Mouse (Mus musculus) stomach, embryonic 14.5 days (tissue): Measurements from ENCODE around the gene Crlf3. TPM values are rescaled to one million over a fixed set of nuclear protein-coding genes. Genes with fewer than 3 reads are reported as not detected.
"Not testable (repeated sequence)": the region's sequence is repeated elsewhere in the genome, so short reads cannot be mapped to it uniquely, and the experiment has no call there.

ENCODE experiments used
- ATAC-seq: fragments of 200-750 bp; cut with Nextera tagmentation; 2 replicates; pipeline ENCODE4 v1.8.0; 2017; ENCODE audit warnings: low read depth, moderate TSS enrichment; ENCODE audit not compliant: insufficient number of reproducible peaks, insufficient read depth, low FRiP score
- H3K27ac ChIP-seq: fragments of 300-500 bp; sonication (generic); 2 replicates; pipeline ENCODE4 v1.5.1; 2014; ENCODE audit warnings: mild to moderate bottlenecking, low read length, moderate library complexity, mixed read lengths
- H3K27me3 ChIP-seq: fragments of 300-500 bp; sonication (generic); 2 replicates; pipeline ENCODE4 v1.6.1; 2014; ENCODE audit warnings: low read length, control low read depth, mixed read lengths; ENCODE audit not compliant: control insufficient read depth, insufficient read depth
- H3K36me3 ChIP-seq: fragments of 300-500 bp; sonication (generic); 2 replicates; pipeline ENCODE4 v1.6.1; 2014; ENCODE audit warnings: mild to moderate bottlenecking, control low read depth, low read length, moderate library complexity, mixed read lengths; ENCODE audit not compliant: control insufficient read depth, insufficient read depth
- H3K4me1 ChIP-seq: fragments of 300-500 bp; sonication (generic); 2 replicates; pipeline ENCODE4 v1.6.1; 2014; ENCODE audit warnings: low read length, control low read depth, mixed read lengths; ENCODE audit not compliant: control insufficient read depth, insufficient read depth
- H3K4me2 ChIP-seq: fragments of 300-500 bp; sonication (generic); replicated peaks from 2 replicates; pipeline ENCODE4 v1.6.1; 2014; ENCODE audit warnings: low read depth, low read length, control low read depth
- H3K4me3 ChIP-seq: fragments of 300-500 bp; sonication (generic); 2 replicates; pipeline ENCODE4 v1.5.1; 2014; ENCODE audit warnings: low read depth, low read length, control low read depth
- H3K9ac ChIP-seq: fragments of 300-500 bp; sonication (generic); replicated peaks from 2 replicates; pipeline ENCODE4 v1.6.1; 2014; ENCODE audit warnings: low read depth, mild to moderate bottlenecking, control low read depth, low read length, moderate library complexity, mixed read lengths
- H3K9me3 ChIP-seq: fragments of 300-500 bp; sonication (generic); 2 replicates; pipeline ENCODE4 v1.6.1; 2016; ENCODE audit warnings: low read depth, low read length, control low read depth; ENCODE audit not compliant: control insufficient read depth
- WGBS: fragments of 180-500 bp; shearing (Covaris S2); extraction: QIAGEN DNeasy Blood & Tissue Kit; methylation state at CpG from one replicate; pipeline ENCODE4 v1.1.7; 2014; 5-methylcytosine and 5-hydroxymethylcytosine counted together
- polyA plus RNA-seq: library from polyadenylated mRNA; unstranded; fragments of >200 nt; fragmentation: Nextera tagmentation; extraction: Ambion mirVana; gene quantifications from 2 replicates; pipeline ENCODE4 v1.2.1, GENCODE M21; 2014

The Crlf3 gene
- polyA plus RNA-seq, 1 experiment from 2014 or later = 29.6 TPM

DNA sequence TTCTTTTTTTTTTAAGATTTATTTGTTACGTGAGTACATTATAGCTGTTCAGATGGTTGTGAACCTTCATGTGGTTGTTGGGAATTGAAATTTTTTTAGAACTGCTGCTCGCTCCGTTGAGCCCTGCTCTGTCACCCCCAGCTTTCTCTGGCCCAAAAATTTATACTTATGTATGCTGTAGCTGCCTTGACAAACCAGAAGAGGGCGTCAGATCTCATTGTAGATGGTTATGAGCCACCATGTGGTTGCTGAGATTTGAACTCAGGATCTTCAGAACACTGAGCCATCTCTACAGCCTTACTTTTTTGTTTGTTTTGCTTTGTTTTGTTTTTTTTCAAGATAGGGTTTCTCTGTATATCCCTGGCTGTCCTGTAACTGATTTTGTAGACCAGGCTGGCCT is 59.5 kb downstream of the Crlf3 start:
- Histone ChIP-seq H3K9me3 (no peaks in the 10 kb centered on the region), H3K4me3 (no peak overlapping the region), H3K27ac (no peak overlapping the region), H3K27me3 (no peaks in the 10 kb centered on the region), H3K36me3 (peaks cover 70% of the 10 kb centered on the region), H3K9ac (no peak overlapping the region), H3K4me2 (no peak overlapping the region), H3K4me1 (no peaks in the 10 kb centered on the region)
- ATAC-seq = no peak
- WGBS = 87% methylated on average over 4 of the region's 4 CpGs

DNA sequence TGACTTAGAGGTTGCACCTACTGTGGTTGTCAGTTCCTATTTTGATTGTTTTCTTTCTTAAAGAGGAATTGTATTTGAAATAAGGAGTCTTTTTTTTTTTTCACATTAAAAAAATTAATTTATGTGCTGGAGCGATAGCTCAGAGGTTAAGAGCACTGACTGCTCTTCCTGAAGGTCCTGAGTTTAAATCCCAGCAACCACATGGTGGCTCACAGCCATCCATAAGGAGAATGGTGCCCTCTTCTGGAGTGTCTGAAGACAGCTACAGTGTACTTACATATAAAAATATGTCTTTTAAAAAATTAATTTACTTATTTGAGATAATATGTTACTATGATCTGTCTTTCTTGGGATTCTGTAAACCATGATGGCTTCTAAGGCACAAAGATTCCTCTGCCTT is 61.0 kb downstream of the Crlf3 start:
- Histone ChIP-seq H3K4me1 (no peaks in the 10 kb centered on the region), H3K4me3 (no peak overlapping the region), H3K9me3 (no peaks in the 10 kb centered on the region), H3K36me3 (peaks cover 67% of the 10 kb centered on the region), H3K27ac (no peak overlapping the region), H3K27me3 (no peaks in the 10 kb centered on the region), H3K4me2 (no peak overlapping the region), H3K9ac (no peak overlapping the region)
- WGBS = 92% methylated on average over 1 of the region's 1 CpGs
- ATAC-seq = no peak

DNA sequence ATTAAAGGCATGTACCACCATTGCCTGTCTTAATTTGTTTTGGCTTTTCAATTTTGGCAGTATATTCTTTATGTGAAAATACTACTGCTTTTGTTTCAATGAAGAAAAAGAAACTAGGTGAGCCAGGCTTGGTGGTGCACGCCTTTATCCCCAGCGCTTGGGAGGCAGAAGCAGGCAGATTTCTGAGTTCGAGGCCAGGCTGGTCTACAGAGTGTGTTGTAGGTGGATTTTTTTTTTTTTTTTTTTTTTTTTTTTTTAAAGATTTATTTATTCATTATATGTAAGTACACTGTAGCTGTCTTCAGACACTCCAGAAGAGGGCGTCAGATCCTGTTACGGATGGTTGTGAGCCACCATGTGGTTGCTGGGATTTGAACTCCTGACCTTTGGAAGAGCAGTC is 64.3 kb downstream of the Crlf3 start:
- not testable (repeated sequence) for ATAC-seq, H3K9me3 ChIP-seq, H3K4me1 ChIP-seq, H3K4me2 ChIP-seq, H3K4me3 ChIP-seq, H3K9ac ChIP-seq, H3K27me3 ChIP-seq, H3K27ac ChIP-seq
- WGBS = 96% methylated on average over 3 of the region's 5 CpGs
- H3K36me3 ChIP-seq = peaks cover 64% of the 10 kb centered on the region

Other genes with a start within 250 kb of the Crlf3 start
- 56.6 and 56.8 TPM in 2 replicates for gene Utp6, start 118.6 kb downstream of the Crlf3 start, polyA plus RNA-seq
- gene Suz12, start 87.9 kb downstream of the Crlf3 start, polyA plus RNA-seq = 33.9 and 35.9 TPM in 2 replicates
- 15.1 and 16.3 TPM in 2 replicates for gene Atad5, start 8.4 kb upstream of the Crlf3 start, polyA plus RNA-seq
- gene Tefm, start 61.2 kb upstream of the Crlf3 start, polyA plus RNA-seq = 25.9 and 28.2 TPM in 2 replicates
- 2.3 and 3.0 TPM in 2 replicates for gene Adap2, start 73.1 kb upstream of the Crlf3 start, polyA plus RNA-seq
- 8.4 TPM in 2 replicates for gene Rnf135, start 102.9 kb upstream of the Crlf3 start, polyA plus RNA-seq
- 50.7 and 55.2 TPM in 2 replicates for gene Rhot1, start 128.0 kb upstream of the Crlf3 start, polyA plus RNA-seq
- gene Rhbdl3, start 219.9 kb upstream of the Crlf3 start, polyA plus RNA-seq = 3.3 and 3.7 TPM in 2 replicates